Mouse (Mus musculus) midbrain, embryonic 10.5 days (tissue): ENCODE data around the gene Cacnb4. TPM values are rescaled to one million over a fixed set of nuclear protein-coding genes. Genes with fewer than 3 reads are reported as not detected.

Experiments used
- DNase-seq: peaks from one replicate; pipeline ENCODE4 v3.0.0-alpha.2; 2017; ENCODE audit warnings: low spot score
- H3K27ac ChIP-seq: fragments of 300-500 bp; sonication (generic); replicated peaks from 2 replicates; pipeline ENCODE4 v1.5.1; 2016; ENCODE audit warnings: mild to moderate bottlenecking
- H3K27me3 ChIP-seq: fragments of 300-500 bp; sonication (generic); 2 replicates; pipeline ENCODE4 v1.6.1; 2016; ENCODE audit warnings: low read depth, mild to moderate bottlenecking; ENCODE audit not compliant: poor library complexity, severe bottlenecking
- H3K36me3 ChIP-seq: fragments of 300-500 bp; sonication (generic); 2 replicates; pipeline ENCODE4 v1.6.1; 2016; ENCODE audit warnings: mild to moderate bottlenecking, moderate library complexity
- H3K4me1 ChIP-seq: fragments of 300-500 bp; sonication (generic); 2 replicates; pipeline ENCODE4 v1.6.1; 2016
- H3K4me3 ChIP-seq: fragments of 300-500 bp; sonication (generic); 2 replicates; pipeline ENCODE4 v1.5.1; 2016; ENCODE audit warnings: mild to moderate bottlenecking, moderate library complexity
- H3K9me3 ChIP-seq: fragments of 300-500 bp; sonication (generic); replicated peaks from 2 replicates; pipeline ENCODE4 v1.6.1; 2016; ENCODE audit warnings: mild to moderate bottlenecking
- WGBS: fragments of 180-500 bp; shearing (Covaris S2); methylation state at CpG from one replicate; pipeline ENCODE4 v1.1.7; 2016; 5-methylcytosine and 5-hydroxymethylcytosine counted together
- polyA plus RNA-seq: library from polyadenylated mRNA; unstranded; fragments of >200 nt; fragmentation: Nextera tagmentation; extraction: Ambion mirVana; gene quantifications from 2 replicates; pipeline ENCODE4 v1.2.1, GENCODE M21; 2016

Cacnb4 gene
- polyA plus RNA-seq, 1 experiment from 2014 or later: 1.0 TPM

- no peaks in the 10 kb centered on the region for H3K4me1 ChIP-seq
- H3K27ac ChIP-seq: no peak overlapping the region
- H3K27me3 ChIP-seq: no peaks in the 10 kb centered on the region
- no peak for DNase-seq
- H3K4me3 ChIP-seq: no peak overlapping the region
- 89% methylated on average over 5 of the region's 5 CpGs for WGBS
- H3K36me3 ChIP-seq: no peaks in the 10 kb centered on the region
- no peaks in the 10 kb centered on the region for H3K9me3 ChIP-seq
Observed at GRCm38 (mm10) chr2:52615429-52615828, 61.2 kb downstream of the Cacnb4 start.

- no peaks in the 10 kb centered on the region for H3K9me3 ChIP-seq
- H3K4me1 ChIP-seq: no peaks in the 10 kb centered on the region
- DNase-seq: no peak
- no peak overlapping the region for H3K27ac ChIP-seq
- H3K36me3 ChIP-seq: no peaks in the 10 kb centered on the region
- no peaks in the 10 kb centered on the region for H3K27me3 ChIP-seq
- 85% methylated on average over 4 of the region's 4 CpGs for WGBS
- H3K4me3 ChIP-seq: no peak overlapping the region
Observed at GRCm38 (mm10) chr2:52613888-52614287, 62.7 kb downstream of the Cacnb4 start.

GRCm38 (mm10) chr2:52609486-52609885 is 67.1 kb downstream of the Cacnb4 start:
- DNase-seq: no peak
- Histone ChIP-seq H3K9me3 (no peaks in the 10 kb centered on the region), H3K36me3 (no peaks in the 10 kb centered on the region), H3K27ac (no peak overlapping the region), H3K4me3 (no peak overlapping the region), H3K27me3 (no peaks in the 10 kb centered on the region), H3K4me1 (peaks cover 7% of the 10 kb centered on the region)
- WGBS: 47% methylated on average over 1 of the region's 1 CpGs

- 64% methylated on average over 5 of the region's 5 CpGs for WGBS
- no peak for DNase-seq
Observed at GRCm38 (mm10) chr2:52607857-52608485, 68.7 kb downstream of the Cacnb4 start.

GRCm38 (mm10) chr2:52606331-52606730 is 70.3 kb downstream of the Cacnb4 start:
- no peak overlapping the region for H3K4me3 ChIP-seq
- no peaks in the 10 kb centered on the region for H3K27me3 ChIP-seq
- H3K9me3 ChIP-seq: no peaks in the 10 kb centered on the region
- peaks cover 7% of the 10 kb centered on the region for H3K4me1 ChIP-seq
- WGBS: 90% methylated on average over 4 of the region's 4 CpGs
- no peak for DNase-seq
- no peak overlapping the region for H3K27ac ChIP-seq
- no peaks in the 10 kb centered on the region for H3K36me3 ChIP-seq

More at GRCm38 (mm10) chr2:52607857-52608485, 68.7 kb downstream of the Cacnb4 start:
- no peaks in the 10 kb centered on the region for H3K9me3 ChIP-seq
- H3K27ac ChIP-seq: no peak overlapping the region
- no peaks in the 10 kb centered on the region for H3K27me3 ChIP-seq
- H3K4me3 ChIP-seq: no peak overlapping the region
- H3K36me3 ChIP-seq: no peaks in the 10 kb centered on the region
- peaks cover 7% of the 10 kb centered on the region for H3K4me1 ChIP-seq

GRCm38 (mm10) chr2:52605321-52605720 is 71.3 kb downstream of the Cacnb4 start:
- peak; percentile 46 for DNase-seq
- Histone ChIP-seq H3K27ac (no peak overlapping the region), H3K36me3 (no peaks in the 10 kb centered on the region), H3K4me1 (peaks cover 7% of the 10 kb centered on the region), H3K9me3 (no peaks in the 10 kb centered on the region), H3K27me3 (no peaks in the 10 kb centered on the region), H3K4me3 (no peak overlapping the region)
- WGBS: 26% methylated on average over 4 of the region's 4 CpGs

- H3K27ac ChIP-seq: no peak overlapping the region
- no peak for DNase-seq
- H3K9me3 ChIP-seq: no peaks in the 10 kb centered on the region
- H3K4me3 ChIP-seq: no peak overlapping the region
- WGBS: 89% methylated on average over 8 of the region's 8 CpGs
- no peaks in the 10 kb centered on the region for H3K36me3 ChIP-seq
- no peaks in the 10 kb centered on the region for H3K27me3 ChIP-seq
- peaks cover 7% of the 10 kb centered on the region for H3K4me1 ChIP-seq
Observed at GRCm38 (mm10) chr2:52604651-52605020, 72.0 kb downstream of the Cacnb4 start.

DNA sequence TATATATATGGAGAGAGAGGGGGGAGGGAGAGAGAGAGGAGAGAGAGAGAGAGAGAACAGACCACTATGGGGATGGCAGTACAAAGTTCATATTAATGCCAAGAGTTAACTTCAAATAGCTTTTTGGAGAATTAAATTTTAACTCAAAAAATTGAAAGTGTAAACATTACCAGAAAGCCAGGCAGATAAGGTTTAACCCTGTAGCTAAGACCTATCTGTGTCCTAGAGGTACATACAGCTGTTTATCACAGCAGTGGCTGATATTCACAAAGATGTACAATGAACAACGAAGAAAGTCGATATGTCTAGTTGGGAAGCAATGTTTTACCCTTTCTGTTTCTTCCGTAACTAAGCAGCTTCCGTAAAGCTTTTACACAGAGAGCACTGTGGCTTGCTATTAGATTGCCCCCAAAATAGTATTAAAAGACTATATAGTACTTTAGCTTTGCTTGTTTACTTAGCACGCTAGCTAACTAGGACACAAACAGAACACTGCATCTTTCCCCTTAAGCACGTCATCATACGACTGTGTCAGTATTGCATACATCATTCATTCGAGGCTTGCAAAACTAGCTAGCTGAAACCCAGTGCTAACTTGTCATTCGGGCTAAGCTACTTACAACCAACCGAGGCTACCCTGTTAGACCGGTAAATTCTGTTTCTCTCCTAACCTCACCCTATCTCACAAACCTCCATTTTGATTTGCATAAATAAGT is 72.5 kb downstream of the Cacnb4 start:
- 91% methylated on average over 11 of the region's 11 CpGs for WGBS
- Histone ChIP-seq H3K9me3 (no peaks in the 10 kb centered on the region), H3K27me3 (no peaks in the 10 kb centered on the region), H3K4me3 (no peak overlapping the region), H3K27ac (no peak overlapping the region), H3K4me1 (peaks cover 7% of the 10 kb centered on the region), H3K36me3 (no peaks in the 10 kb centered on the region)
- no peak for DNase-seq

- Histone ChIP-seq H3K27me3 (no peaks in the 10 kb centered on the region), H3K4me3 (no peak overlapping the region), H3K27ac (no peak overlapping the region), H3K36me3 (no peaks in the 10 kb centered on the region), H3K4me1 (peaks cover 7% of the 10 kb centered on the region), H3K9me3 (no peaks in the 10 kb centered on the region)
- DNase-seq: no peak
- WGBS: 85% methylated on average over 6 of the region's 6 CpGs
Observed at GRCm38 (mm10) chr2:52603421-52603820, 73.2 kb downstream of the Cacnb4 start.

DNA sequence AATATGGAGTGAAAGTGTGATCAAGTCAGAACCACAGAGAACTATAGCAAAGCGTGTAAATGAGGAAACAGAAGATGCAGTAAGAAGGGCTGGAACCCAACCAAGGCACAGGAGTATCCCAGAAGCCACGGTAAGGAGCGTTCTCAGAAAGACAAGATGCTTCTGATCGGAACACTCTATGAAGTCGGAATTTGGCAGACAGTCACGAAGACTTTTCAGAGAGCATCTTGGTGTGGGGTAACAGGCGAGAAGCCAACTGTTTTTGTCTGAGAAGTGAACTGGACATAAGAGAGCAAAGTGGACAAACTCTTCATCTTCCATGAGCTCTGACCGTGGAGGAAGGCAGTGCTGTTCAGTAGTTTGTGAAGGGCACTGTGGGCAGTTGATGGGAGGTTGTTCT is 73.7 kb downstream of the Cacnb4 start:
- Histone ChIP-seq H3K9me3 (no peaks in the 10 kb centered on the region), H3K36me3 (no peaks in the 10 kb centered on the region), H3K27ac (no peak overlapping the region), H3K4me1 (peaks cover 3% of the 10 kb centered on the region), H3K4me3 (no peak overlapping the region), H3K27me3 (no peaks in the 10 kb centered on the region)
- WGBS: 90% methylated on average over 8 of the region's 8 CpGs
- DNase-seq: no peak

DNA sequence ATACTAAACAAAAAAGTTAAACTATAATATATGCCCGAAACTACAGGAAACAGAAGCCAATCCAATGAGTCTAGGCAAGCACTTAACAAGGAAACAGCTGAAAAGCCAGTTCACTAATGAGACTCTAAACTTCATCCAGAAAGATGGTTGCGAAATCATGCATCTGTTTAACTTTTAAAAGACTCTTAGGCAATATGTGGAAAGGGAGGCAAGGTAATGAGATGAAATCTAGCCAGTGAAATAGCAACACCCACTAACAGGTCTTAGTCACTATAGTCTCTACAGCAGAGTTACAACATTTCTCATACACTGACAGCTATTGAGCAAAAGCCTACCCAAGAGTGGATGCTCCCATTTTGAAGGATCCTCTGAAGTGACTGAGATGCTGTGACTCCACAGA is 74.4 kb downstream of the Cacnb4 start:
- WGBS: 92% methylated on average over 2 of the region's 2 CpGs
- DNase-seq: no peak
- Histone ChIP-seq H3K27me3 (no peaks in the 10 kb centered on the region), H3K4me3 (no peak overlapping the region), H3K36me3 (no peaks in the 10 kb centered on the region), H3K9me3 (no peaks in the 10 kb centered on the region), H3K4me1 (peaks cover 5% of the 10 kb centered on the region), H3K27ac (no peak overlapping the region)

- peaks cover 6% of the 10 kb centered on the region for H3K4me1 ChIP-seq
- H3K36me3 ChIP-seq: no peaks in the 10 kb centered on the region
- no peak overlapping the region for H3K27ac ChIP-seq
- H3K4me3 ChIP-seq: no peak overlapping the region
- no peaks in the 10 kb centered on the region for H3K9me3 ChIP-seq
- no peaks in the 10 kb centered on the region for H3K27me3 ChIP-seq
- DNase-seq: no peak
Observed at GRCm38 (mm10) chr2:52597511-52597910, 79.1 kb downstream of the Cacnb4 start.

DNA sequence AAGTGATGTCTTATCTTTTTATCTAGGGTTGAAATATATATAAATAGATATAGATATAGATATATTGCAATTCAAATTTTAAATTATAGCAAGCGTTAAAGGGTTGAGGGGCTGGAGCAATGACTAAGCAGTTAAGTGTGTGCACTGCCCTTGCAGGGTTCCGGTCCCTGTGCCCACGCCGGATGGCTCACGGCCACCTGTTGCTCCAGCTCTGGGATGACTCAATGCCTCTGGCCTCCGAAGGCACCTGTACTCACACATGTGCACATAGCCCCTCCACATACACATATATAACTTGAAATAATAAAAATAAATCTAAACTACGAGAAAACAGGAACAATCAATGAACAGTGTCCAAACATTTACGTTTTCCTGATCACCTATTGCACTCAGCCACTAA is 82.8 kb downstream of the Cacnb4 start:
- H3K4me3 ChIP-seq: no peak overlapping the region
- 89% methylated on average over 8 of the region's 8 CpGs for WGBS
- no peak overlapping the region for H3K27ac ChIP-seq
- no peak for DNase-seq
- no peaks in the 10 kb centered on the region for H3K27me3 ChIP-seq
- H3K9me3 ChIP-seq: no peaks in the 10 kb centered on the region
- peaks cover 15% of the 10 kb centered on the region for H3K4me1 ChIP-seq
- H3K36me3 ChIP-seq: no peaks in the 10 kb centered on the region
